Mouse (Mus musculus) mature B cell (primary cell): ENCODE measurements around the gene Hsd11b2.
"Not testable (repeated sequence)": the region's sequence is repeated elsewhere in the genome, so short reads cannot be mapped to it uniquely, and the experiment has no call there.

ENCODE experiments used
- in situ Hi-C: fragments of 300-500 bp; cut with MboI; formaldehyde crosslinking; loops from 2 replicates; pipeline ENCODE4 v1.14.3; 2019

Hsd11b2 gene

DNA sequence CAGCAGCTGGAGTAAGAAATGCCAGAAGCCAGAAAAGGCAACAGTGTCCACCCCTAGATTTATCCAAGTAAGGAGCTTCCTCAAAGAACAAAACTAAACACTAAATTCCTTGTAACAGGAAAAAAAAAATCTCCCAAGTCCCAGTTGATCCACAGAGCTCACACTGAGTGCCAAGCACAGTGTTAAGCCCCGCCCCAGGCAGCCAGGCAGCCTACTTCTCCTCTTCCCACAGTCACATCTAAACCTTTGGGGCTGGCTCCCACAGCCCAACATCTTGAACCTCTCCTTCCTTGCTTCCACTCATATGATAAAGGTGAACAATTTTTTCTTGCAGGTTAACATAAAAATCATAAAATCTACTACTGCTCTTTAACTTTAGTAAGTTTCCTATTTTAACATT, 45.3 kb downstream of the Hsd11b2 start:
- in situ Hi-C loops, result no loop called here

GRCm38 (mm10) chr8:105564573-105565229, 46.1 kb downstream of the Hsd11b2 start:
- in situ Hi-C loops, result not testable (repeated sequence)

DNA sequence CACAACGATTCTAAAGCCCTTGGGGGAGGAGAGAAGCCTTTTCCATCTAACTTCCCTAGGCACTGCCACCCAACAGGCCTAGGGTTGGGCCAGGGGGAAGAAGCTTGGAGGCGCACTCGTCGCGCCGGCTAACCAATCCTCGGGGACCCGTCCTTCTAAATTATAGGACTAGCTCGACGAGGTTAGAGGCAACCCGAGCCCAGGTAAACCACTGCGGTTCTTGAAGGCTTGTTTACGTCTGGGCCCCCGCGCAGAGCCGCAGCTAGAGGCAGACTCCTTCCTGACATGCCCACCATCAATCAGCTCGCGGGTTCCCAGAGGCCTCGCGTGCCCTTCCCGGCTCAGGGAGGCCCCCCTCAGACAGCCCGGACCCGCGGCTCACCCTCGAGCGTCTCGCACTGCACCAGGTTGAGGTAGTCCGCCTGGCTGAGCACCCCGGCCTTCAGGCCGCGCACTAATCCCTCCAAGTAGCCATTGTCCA, 46.9 kb downstream of the Hsd11b2 start:
- in situ Hi-C loops, result no loop called here

- in situ Hi-C loops, result no loop called here
Measured at GRCm38 (mm10) chr8:105565952-105566702, 47.6 kb downstream of the Hsd11b2 start, which contains the start of gene Atp6v0d1. TSS of gene Atp6v0d1 (minus strand) at chr8:105566047.

GRCm38 (mm10) chr8:105566703-105567595, 48.4 kb downstream of the Hsd11b2 start:
- in situ Hi-C loops, result no loop called here

- in situ Hi-C loops, result no loop called here
Measured at GRCm38 (mm10) chr8:105571810-105572209, 53.3 kb downstream of the Hsd11b2 start.

DNA sequence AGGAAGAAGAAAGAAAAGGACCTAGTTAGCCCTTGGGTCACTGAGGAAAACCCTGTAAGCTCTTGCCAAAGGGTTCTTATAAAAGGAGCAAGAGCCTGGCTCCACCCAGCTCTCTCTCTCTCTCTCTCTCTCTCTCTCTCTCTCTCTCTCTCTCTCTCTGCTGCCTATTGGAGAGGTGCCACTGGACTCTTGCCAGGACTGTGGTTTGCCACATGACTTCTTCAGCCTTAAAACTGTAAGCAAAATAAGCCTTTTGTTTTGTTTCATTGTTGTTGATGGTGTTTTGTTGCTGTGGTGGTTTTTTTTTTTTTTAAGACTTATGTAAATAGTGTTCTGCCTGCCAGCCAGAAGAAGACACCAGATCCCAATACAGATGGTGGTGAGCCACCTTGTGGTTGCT, 54.9 kb downstream of the Hsd11b2 start:
- in situ Hi-C loops, result no loop called here
